Mouse (Mus musculus): ENCODE data around the gene Cnp. TPM values are rescaled to one million over a fixed set of nuclear protein-coding genes. Genes with fewer than 3 reads are reported as not detected.
"Not testable (repeated sequence)": the region's sequence is repeated elsewhere in the genome, so short reads cannot be mapped to it uniquely, and the experiment has no call there.

Cnp gene
- polyA plus RNA-seq, 1 experiment from 2014 or later: 53.2 TPM

- H3K27me3 ChIP-seq: no peaks in the 10 kb centered on the region
- ATAC-seq (ENCODE audit: low read depth): no peak
- no peaks in the 10 kb centered on the region for H3K9me3 ChIP-seq
- 71% methylated on average over 8 of the region's 8 CpGs for WGBS
- H3K27ac ChIP-seq (replicated peaks): no peak overlapping the region
- no peak overlapping the region for H3K4me2 ChIP-seq
- no peak overlapping the region for H3K4me3 ChIP-seq
- no peak overlapping the region for H3K9ac ChIP-seq
- H3K36me3 ChIP-seq: peaks cover 50% of the 10 kb centered on the region
- peaks cover 28% of the 10 kb centered on the region for H3K4me1 ChIP-seq (replicated peaks)
These were observed 3.3 kb downstream of the Cnp start for GRCm38 (mm10) chr11:100577852-100578599.

- ATAC-seq (ENCODE audit: low read depth): no peak
- Histone ChIP-seq H3K36me3 (peaks cover 63% of the 10 kb centered on the region), H3K9me3 (no peaks in the 10 kb centered on the region), H3K4me1 (replicated peaks) (peaks cover 28% of the 10 kb centered on the region), H3K9ac (no peak overlapping the region), H3K27me3 (no peaks in the 10 kb centered on the region), H3K4me3 (no peak overlapping the region), H3K27ac (replicated peaks) (no peak overlapping the region), H3K4me2 (no peak overlapping the region)
- 93% methylated on average over 9 of the region's 9 CpGs for WGBS
These were observed 4.6 kb downstream of the Cnp start for GRCm38 (mm10) chr11:100579116-100579799.

DNA sequence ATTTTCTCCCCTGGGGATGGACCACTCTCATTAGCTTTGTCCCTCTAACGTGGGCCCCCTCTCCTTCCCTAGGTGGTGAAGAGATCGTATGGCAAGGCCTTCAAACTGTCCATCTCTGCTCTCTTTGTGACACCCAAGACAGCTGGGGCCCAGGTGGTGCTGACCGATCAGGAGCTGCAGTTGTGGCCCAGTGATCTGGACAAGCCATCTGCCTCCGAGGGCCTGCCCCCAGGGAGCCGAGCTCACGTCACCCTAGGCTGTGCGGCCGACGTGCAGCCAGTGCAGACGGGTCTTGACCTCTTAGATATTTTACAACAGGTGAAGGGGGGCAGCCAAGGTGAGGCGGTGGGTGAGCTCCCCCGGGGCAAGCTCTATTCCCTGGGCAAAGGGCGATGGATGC, 5.6 kb downstream of the Cnp start:
- Histone ChIP-seq H3K9me3 (no peaks in the 10 kb centered on the region), H3K27me3 (no peaks in the 10 kb centered on the region), H3K27ac (replicated peaks) (no peak overlapping the region), H3K9ac (no peak overlapping the region), H3K36me3 (peaks cover 73% of the 10 kb centered on the region), H3K4me2 (no peak overlapping the region), H3K4me3 (no peak overlapping the region), H3K4me1 (replicated peaks) (peaks cover 19% of the 10 kb centered on the region)
- no peak for ATAC-seq (ENCODE audit: low read depth)
- 84% methylated on average over 13 of the region's 13 CpGs for WGBS

- H3K9me3 ChIP-seq: no peaks in the 10 kb centered on the region
- ATAC-seq (ENCODE audit: low read depth): no peak; the same call in 1 of the 2 replicates
- no peak overlapping the region; the same call in 1 of the 2 replicates for H3K27ac ChIP-seq (replicated peaks)
- H3K4me1 ChIP-seq (replicated peaks): peaks cover 7% of the 10 kb centered on the region
- WGBS: 57% methylated on average over 4 of the region's 4 CpGs
- H3K36me3 ChIP-seq: peaks cover 88% of the 10 kb centered on the region
- H3K4me3 ChIP-seq: no peak overlapping the region
- no peak overlapping the region for H3K9ac ChIP-seq
- no peaks in the 10 kb centered on the region for H3K27me3 ChIP-seq
- H3K4me2 ChIP-seq: no peak overlapping the region
These were observed 7.1 kb downstream of the Cnp start for GRCm38 (mm10) chr11:100581756-100582155.

GRCm38 (mm10) chr11:100582413-100582812, 7.7 kb downstream of the Cnp start:
- not testable (repeated sequence) for H3K4me3 ChIP-seq; H3K27ac ChIP-seq (replicated peaks); H3K27me3 ChIP-seq; ATAC-seq (ENCODE audit: low read depth); H3K9me3 ChIP-seq; H3K9ac ChIP-seq; H3K4me1 ChIP-seq (replicated peaks); H3K4me2 ChIP-seq
- peaks cover 94% of the 10 kb centered on the region for H3K36me3 ChIP-seq
- 93% methylated on average over 1 of the region's 1 CpGs for WGBS

GRCm38 (mm10) chr11:100582836-100583235, 8.1 kb downstream of the Cnp start:
- peaks cover 98% of the 10 kb centered on the region for H3K36me3 ChIP-seq
- WGBS: 91% methylated on average over 2 of the region's 2 CpGs
- no peak for ATAC-seq (ENCODE audit: low read depth)

GRCm38 (mm10) chr11:100584561-100584961, 9.9 kb downstream of the Cnp start:
- WGBS: 90% methylated on average over 7 of the region's 7 CpGs
- Histone ChIP-seq H3K4me3 (no peak overlapping the region), H3K9me3 (no peaks in the 10 kb centered on the region), H3K27me3 (no peaks in the 10 kb centered on the region), H3K9ac (no peak overlapping the region), H3K27ac (replicated peaks) (no peak overlapping the region), H3K4me2 (no peak overlapping the region), H3K36me3 (peaks cover 100% of the 10 kb centered on the region), H3K4me1 (replicated peaks) (no peaks in the 10 kb centered on the region; the same call in 1 of the 2 replicates)
- ATAC-seq (ENCODE audit: low read depth): no peak

More at GRCm38 (mm10) chr11:100582836-100583235, 8.1 kb downstream of the Cnp start:
- Histone ChIP-seq H3K4me1 (replicated peaks) (peaks cover 7% of the 10 kb centered on the region), H3K9me3 (no peaks in the 10 kb centered on the region), H3K4me3 (no peak overlapping the region), H3K27me3 (no peaks in the 10 kb centered on the region), H3K9ac (no peak overlapping the region), H3K27ac (replicated peaks) (no peak overlapping the region), H3K4me2 (no peak overlapping the region)

DNA sequence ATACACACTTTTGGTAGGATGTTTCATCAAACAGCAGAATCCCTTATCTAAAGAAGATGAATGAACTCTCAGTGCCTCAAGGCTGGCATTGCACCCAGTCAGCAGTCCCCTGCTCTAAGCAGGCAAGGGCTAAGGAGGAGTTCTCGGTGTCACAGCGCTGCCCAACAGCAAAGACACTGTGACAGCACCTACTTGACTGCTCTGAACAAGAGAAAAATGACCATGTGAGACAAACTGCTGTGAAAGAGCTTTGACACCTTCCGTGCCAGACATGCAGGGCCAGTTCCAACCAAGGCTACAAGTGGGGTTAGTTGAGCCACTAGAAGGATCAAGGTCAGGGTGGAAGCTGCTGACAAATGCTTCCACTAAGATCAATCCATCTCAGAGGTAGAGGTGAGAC, 10.4 kb downstream of the Cnp start:
- H3K4me1 ChIP-seq (replicated peaks): no peaks in the 10 kb centered on the region; the same call in 1 of the 2 replicates
- no peak overlapping the region for H3K9ac ChIP-seq
- no peak for ATAC-seq (ENCODE audit: low read depth)
- H3K27ac ChIP-seq (replicated peaks): no peak overlapping the region
- H3K9me3 ChIP-seq: no peaks in the 10 kb centered on the region
- no peak overlapping the region for H3K4me3 ChIP-seq
- H3K27me3 ChIP-seq: no peaks in the 10 kb centered on the region
- H3K4me2 ChIP-seq: no peak overlapping the region
- H3K36me3 ChIP-seq: peaks cover 100% of the 10 kb centered on the region
- WGBS: 94% methylated on average over 3 of the region's 3 CpGs

DNA sequence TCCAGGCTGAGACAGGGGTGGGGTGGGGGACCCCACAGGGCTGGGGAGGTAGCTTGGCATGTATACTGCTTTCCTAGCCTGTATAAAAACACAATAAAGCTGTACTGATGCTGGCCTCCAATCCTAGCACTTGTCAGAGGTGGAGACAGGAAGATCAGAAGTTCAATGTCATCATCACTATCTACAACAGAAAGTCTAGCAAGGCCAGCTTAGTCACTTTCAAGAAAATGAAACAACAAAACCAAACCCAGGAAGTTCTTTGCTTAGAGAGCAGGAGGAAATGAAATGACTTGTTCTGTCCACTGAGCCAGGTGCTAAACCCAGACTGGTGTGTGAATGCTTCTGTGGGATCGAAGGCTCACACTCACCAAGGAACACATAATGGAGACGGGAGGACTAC, 13.8 kb downstream of the Cnp start:
- no peak overlapping the region for H3K9ac ChIP-seq
- no peaks in the 10 kb centered on the region for H3K4me1 ChIP-seq (replicated peaks)
- peaks cover 100% of the 10 kb centered on the region for H3K36me3 ChIP-seq
- no peak overlapping the region for H3K27ac ChIP-seq (replicated peaks)
- no peak overlapping the region for H3K4me3 ChIP-seq
- no peaks in the 10 kb centered on the region for H3K9me3 ChIP-seq
- ATAC-seq (ENCODE audit: low read depth): no peak
- H3K4me2 ChIP-seq: no peak overlapping the region
- 95% methylated on average over 2 of the region's 2 CpGs for WGBS
- H3K27me3 ChIP-seq: no peaks in the 10 kb centered on the region

DNA sequence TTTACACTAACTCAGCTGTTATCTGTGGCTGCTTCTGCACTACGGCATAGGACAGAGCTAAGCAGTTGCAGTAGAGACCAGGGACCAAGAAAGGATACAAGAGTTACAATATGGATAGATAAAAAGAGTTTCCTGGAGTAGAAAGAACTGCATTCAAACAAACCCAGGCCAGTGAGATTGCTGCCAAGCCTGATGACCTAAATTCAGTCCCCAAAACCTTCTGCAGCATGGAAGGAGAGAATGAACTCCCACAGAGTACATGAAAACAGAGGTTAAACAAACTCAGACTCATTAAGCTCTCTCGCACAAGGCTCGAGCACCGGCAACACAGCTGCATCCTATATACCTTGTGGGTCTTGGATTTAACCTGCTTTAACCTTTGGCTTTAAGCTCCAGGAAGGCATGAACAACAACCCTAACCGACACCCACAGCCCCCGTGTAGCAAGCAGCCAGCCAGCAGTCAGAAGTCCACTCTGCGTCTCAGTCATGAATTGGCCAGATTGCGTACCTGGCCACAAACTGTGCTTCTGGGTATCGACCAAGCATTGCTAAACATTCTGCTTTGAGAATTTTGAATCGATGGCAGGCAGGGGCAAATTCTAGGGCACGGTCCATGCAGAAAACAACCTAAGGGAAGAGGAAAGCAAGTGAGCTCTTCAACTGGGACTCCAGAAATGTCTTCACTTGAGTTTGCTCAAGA, 17.8 kb downstream of the Cnp start:
- 0 out of 2 replicates have a peak, but pooled peaks cover 2% of the 10 kb centered on the region for H3K4me1 ChIP-seq (replicated peaks)
- H3K4me2 ChIP-seq: no peak overlapping the region
- H3K36me3 ChIP-seq: peaks cover 99% of the 10 kb centered on the region
- no peak for ATAC-seq (ENCODE audit: low read depth)
- H3K27ac ChIP-seq (replicated peaks): no peak overlapping the region
- no peak overlapping the region for H3K4me3 ChIP-seq
- no peaks in the 10 kb centered on the region for H3K9me3 ChIP-seq
- WGBS: 91% methylated on average over 11 of the region's 11 CpGs
- no peak overlapping the region for H3K9ac ChIP-seq
- no peaks in the 10 kb centered on the region for H3K27me3 ChIP-seq

DNA sequence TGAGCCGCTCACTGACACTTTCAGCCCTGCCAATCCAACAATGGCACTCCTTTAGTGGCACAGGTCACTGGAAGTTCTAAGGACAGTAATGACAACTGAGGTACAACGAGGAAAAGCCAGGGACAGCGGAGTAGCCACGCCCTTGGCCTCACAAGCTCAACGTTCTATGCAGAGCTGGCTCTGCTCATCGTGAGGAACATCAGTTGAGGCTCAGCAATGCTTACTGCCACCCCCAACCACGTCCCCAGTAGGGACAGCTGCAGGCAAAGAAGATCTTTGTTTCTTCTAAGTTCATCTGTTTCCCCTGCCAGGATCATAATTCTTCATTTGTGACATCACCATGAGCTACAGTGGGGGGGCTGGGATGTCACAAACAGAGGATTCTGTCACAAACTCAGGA, 19.9 kb downstream of the Cnp start:
- no peak for ATAC-seq (ENCODE audit: low read depth)
- Histone ChIP-seq H3K27me3 (no peaks in the 10 kb centered on the region), H3K36me3 (peaks cover 99% of the 10 kb centered on the region), H3K4me2 (no peak overlapping the region), H3K27ac (replicated peaks) (no peak overlapping the region), H3K9ac (no peak overlapping the region), H3K4me1 (replicated peaks) (0 out of 2 replicates have a peak, but pooled peaks cover 2% of the 10 kb centered on the region), H3K4me3 (no peak overlapping the region), H3K9me3 (no peaks in the 10 kb centered on the region)
- WGBS: 69% methylated on average over 7 of the region's 7 CpGs

DNA sequence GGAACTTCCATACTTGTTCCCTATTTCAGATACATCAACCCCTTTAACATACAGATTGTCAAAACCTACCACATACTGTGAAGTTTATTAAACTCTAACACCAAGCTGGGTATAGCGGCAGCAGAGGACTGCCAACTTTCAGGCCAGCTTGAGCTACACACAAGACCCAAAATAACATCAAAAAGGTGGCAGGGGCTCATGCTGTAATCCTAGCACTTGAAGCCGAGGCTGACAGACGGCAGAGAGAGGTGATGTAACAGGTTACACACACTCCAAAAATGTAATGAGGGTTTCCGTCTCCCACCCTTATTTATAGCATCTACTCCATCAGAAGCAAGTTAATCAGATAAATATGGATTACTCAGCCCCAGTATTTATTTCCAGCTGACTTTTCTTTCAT, 20.8 kb downstream of the Cnp start:
- no peak for ATAC-seq (ENCODE audit: low read depth)
- Histone ChIP-seq H3K9ac (no peak overlapping the region), H3K4me1 (replicated peaks) (0 out of 2 replicates have a peak, but pooled peaks cover 2% of the 10 kb centered on the region), H3K27me3 (no peaks in the 10 kb centered on the region), H3K9me3 (no peaks in the 10 kb centered on the region), H3K27ac (replicated peaks) (no peak overlapping the region), H3K4me2 (no peak overlapping the region), H3K4me3 (no peak overlapping the region), H3K36me3 (peaks cover 99% of the 10 kb centered on the region)
- whole genome bisulfite sequencing: 90% methylated on average over 4 of the region's 4 CpGs

Data from neural tube, embryonic 13.5 days (tissue).